Mouse (Mus musculus) embryonic stem cell, embryonic (primary cell): ENCODE data around the gene Scg3.
"Not testable (repeated sequence)": the region's sequence is repeated elsewhere in the genome, so short reads cannot be mapped to it uniquely, and the experiment has no call there.

Experiments
- CTCF ChIA-PET, 4 experiments: fragments of 300-600 bp in 2 of 4; fragments of 350-600 bp in 2 of 4; sonication (Branson Sonifier 250); formaldehyde crosslinking; loops; one replicate each; lab custom pipeline; 2022; ENCODE audit warnings: inconsistent platforms in 2 of 4; lab: Charles Lee
- POLR2A ChIA-PET, 4 experiments: fragments of 300-600 bp in 2 of 4; fragments of 350-600 bp in 2 of 4; sonication (Branson Sonifier 250); formaldehyde crosslinking; loops; one replicate each; lab custom pipeline; 2022; ENCODE audit warnings: antibody characterized with exemption in 4 of 4, inconsistent platforms in 1 of 4; lab: Charles Lee

The Scg3 gene

DNA sequence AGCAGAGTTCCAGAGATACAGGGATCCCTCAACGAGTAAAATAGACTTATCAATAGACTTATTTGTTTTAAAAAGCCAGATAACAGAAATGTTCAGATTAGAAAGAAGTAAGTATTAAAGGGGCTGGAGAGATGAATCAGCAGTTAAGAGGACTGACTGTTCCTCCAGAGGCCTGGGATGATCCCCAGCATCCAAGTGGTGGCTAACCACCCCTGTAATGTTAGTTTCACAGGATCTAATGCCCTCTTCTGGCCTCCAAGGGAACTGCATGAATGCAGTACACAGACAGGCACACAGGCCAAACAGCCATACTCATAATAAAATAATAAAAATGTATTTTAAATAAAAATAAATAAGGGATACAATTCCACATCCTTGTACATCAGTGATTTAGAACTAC is 51.0 kb downstream of the Scg3 start:
- POLR2A ChIA-PET = no interaction called here
- CTCF ChIA-PET = interaction anchor here in 2 of 4 experiments (0.6 to 1.3 kb wide), 2 partner anchors 39 to 105 kb away, joined by 3 to 4 read pairs; no protein-coding TSS in a partner anchor

DNA sequence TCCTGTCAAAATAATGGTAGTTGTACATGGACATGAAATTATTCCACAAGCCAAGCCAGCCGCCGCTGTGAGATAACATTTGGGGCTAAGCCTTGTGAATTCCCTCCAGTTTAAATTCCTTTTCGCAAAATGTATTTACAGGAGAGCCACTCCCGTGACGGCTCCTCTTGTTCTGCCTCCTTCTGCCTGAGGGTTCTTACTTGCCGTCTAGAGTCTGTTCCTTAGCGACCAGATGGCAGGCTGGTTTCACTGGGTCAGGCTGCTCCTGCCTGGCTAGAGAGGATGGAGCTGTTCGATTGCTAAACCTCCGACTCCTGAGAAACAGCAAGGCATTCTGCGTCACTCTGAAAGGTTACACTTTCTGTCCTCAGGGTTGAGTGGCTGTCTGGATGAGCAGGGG is 51.7 kb downstream of the Scg3 start:
- CTCF ChIA-PET = interaction anchor here in 1 of 4 experiments (1.3 kb wide), 1 partner anchor 104 kb away, joined by 4 read pairs; no protein-coding TSS in a partner anchor
- POLR2A ChIA-PET = no interaction called here

DNA sequence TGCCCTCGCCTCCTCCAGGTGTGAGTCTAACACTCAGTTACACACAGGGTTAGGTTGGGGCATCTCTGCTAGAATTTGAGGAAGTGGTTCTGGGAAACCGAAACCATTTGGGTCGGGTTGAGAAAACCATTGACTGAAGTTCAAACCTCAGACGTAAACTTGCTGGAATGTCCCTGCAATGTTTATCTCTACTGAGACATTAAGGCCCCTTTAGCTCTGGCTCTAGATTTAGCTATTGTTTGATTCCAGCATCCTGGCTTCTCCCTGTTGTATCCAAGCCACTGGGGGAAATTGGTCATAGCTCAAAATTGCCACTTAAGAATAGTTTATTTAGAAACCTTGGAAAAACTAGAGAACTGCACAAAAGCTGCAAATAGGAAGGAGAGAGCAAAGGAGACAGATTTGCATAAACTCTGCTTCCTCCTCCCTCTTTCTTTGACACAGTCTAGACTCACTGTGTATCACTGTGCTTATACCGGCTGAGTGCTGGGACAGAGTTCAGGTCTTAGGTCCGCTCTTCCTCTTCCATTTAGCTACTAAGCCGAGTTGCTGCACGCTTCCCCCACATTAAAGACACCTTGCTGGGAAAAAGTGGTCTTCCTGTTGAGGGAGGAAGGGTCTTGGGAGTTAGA is 52.9 kb downstream of the Scg3 start:
- ChIA-PET POLR2A (no interaction called here), CTCF (interaction anchor here in 1 of 4 experiments (1.1 kb wide), 1 partner anchor 12 kb away, joined by 3 read pairs; no protein-coding TSS in a partner anchor)

DNA sequence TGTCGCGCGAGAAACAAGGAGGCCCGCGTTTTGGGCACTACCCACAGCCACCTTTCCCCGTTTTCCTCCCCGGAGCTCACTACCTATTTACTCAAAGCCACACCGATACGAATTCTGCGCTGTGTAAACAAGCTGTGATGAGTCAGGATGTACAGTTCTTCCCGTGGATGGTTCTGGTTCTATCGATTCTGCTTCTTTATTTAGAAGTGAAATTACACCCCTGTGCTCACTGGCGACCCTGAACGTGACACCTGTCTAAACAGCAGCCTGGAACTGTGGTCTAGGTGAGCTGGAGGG is 57.6 kb downstream of the Scg3 start:
- ChIA-PET CTCF (interaction anchor here in 2 of 4 experiments (0.6 to 2.0 kb wide), 6 partner anchors 15 to 264 kb away, joined by 3 to 6 read pairs (median 4); partner anchors contain the start of genes Scg3 (in 1 of the 2) and Tmod2 (in 1 of the 2)), POLR2A (interaction anchor here (0.7 to 3.3 kb wide), 21 partner anchors 8 to 717 kb away, joined by 3 to 23 read pairs (median 5); partner anchors contain the start of genes Tmod2 (in 4 of the 4), Scg3 (in 1 of the 4) and Tmod3 (in 1 of the 4))

DNA sequence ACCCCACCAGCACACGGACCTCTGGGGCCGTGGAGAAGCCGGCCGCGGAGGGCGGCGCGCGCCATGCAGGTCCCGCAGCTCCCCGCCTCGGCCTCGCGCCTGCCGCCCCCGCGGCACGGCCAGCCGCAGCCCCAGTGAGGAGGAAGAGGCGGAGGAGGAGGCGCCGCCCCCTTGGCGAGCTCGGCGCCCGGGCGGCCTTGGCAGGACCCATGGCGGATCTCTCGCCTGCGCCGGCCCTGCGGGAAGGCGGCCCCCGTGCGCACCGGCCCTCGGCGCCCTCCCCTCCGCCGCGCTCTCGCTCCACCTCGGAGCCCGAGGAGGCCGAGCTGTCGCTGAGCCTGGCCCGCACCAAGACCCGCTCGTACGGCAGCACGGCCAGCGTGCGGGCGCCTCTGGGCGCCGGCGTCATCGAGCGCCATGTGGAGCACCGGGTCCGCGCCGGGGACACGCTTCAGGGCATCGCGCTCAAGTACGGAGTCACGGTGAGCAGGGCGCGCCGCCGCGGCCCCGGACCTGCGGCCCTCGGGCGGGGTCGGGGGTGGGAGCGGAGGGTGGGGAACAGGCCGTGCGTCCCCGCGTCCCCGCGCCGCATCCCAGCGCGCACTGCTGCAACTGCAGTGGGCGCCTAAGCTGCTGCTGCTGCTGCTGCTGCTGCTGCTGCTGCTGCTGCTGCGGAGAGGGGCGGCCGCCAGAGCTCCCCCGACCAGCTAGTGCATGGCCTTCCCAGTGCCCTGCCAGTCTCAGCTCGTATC is 58.1 kb downstream of the Scg3 start, which contains the start of gene Lysmd2:
Gene Lysmd2 (plus strand): TSS at position 186 of the 752 bp plus-strand sequence.
- ChIA-PET CTCF (interaction anchor here in 3 of 4 experiments (0.6 to 2.0 kb wide), 9 partner anchors 15 to 555 kb away, joined by 3 to 6 read pairs (median 3); partner anchors contain the start of genes Myo5a (in 1 of the 3), Scg3 (in 1 of the 3) and Tmod2 (in 1 of the 3)), POLR2A (interaction anchor here (0.6 to 3.3 kb wide), 30 partner anchors 9 to 717 kb away, joined by 3 to 23 read pairs (median 4); partner anchors contain the start of genes Tmod2 (in 4 of the 4), Leo1 (in 1 of the 4), Scg3 (in 1 of the 4) and Tmod3 (in 1 of the 4))

DNA sequence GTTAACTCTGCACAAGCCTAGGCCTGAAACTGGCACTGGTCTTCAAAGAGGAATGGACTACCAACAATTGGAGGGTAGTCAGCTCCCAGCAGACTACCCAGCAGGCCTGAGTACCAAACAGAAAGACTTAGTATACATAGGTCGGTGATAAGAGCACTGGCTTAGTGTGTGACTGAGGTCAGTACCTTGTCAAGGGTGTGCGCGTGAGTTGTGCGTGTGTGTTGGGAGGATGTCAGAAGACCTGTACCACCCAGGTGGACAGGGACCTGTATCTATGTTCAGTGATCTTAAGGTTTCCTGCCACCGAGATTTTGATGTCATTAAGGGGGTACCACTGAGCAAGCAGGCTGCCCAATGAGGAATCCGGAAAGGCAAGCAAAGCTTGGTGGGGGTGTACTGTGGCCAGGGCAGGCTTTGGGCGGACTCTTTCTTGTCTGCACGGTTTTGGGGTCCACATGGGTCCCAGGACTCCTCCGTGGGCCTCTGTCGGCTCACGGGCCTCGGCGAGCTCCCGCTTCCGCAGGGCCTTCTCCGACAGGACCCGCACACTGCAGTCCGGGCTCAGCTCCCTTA is 58.8 kb downstream of the Scg3 start:
- POLR2A ChIA-PET = interaction anchor here (0.6 to 3.3 kb wide), 23 partner anchors 9 to 716 kb away, joined by 3 to 23 read pairs (median 5); partner anchors contain the start of genes Tmod2 (in 4 of the 4), Leo1 (in 1 of the 4), Scg3 (in 1 of the 4) and Tmod3 (in 1 of the 4)
- CTCF ChIA-PET = interaction anchor here in 3 of 4 experiments (0.7 to 2.0 kb wide), 7 partner anchors 33 to 554 kb away, joined by 3 to 6 read pairs (median 4); partner anchors contain the start of gene Myo5a (in 1 of the 3)

DNA sequence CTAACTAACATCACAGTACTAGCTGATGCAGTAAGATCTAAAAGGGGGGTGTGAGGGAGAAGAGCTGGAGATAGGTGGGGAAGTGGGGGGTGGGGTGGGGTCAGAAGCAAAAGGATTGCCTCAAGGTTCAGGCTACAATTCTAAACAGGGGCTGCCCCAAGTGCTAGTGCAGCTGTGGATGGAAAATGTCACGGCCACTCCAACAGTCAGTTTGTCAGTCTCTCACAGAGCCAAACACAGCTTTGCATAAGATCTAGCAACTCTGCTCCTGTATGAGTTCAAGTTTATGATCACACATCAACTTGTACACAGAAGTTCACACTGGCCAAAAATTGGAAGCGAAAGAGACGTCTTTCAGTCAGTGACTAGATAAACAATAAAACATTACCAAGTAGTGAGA is 62.4 kb downstream of the Scg3 start:
- ChIA-PET POLR2A (interaction anchor here in 2 of 4 experiments (0.6 to 0.7 kb wide), 3 partner anchors 9 to 264 kb away, joined by 3 to 4 read pairs (median 3); no protein-coding TSS in a partner anchor), CTCF (no interaction called here)

DNA sequence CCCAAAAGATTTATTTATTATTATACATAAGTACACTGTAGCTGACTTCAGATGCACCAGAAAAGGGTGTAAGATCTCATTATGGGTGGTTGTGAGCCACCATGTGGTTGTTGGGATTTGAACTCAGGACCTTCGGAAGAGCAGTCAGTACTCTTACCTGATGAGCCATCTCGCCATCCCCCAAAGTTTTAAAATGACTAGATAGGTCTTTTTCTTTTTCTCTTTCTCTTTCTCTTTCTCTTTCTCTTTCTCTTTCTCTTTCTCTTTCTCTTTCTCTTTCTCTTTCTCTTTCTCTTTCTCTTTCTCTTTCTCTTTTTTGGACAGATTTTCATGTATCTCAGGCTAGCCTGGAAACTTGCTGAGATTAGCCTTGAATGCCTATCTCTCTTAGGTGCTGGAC is 64.1 kb downstream of the Scg3 start:
- CTCF ChIA-PET, POLR2A ChIA-PET: not testable (repeated sequence)

DNA sequence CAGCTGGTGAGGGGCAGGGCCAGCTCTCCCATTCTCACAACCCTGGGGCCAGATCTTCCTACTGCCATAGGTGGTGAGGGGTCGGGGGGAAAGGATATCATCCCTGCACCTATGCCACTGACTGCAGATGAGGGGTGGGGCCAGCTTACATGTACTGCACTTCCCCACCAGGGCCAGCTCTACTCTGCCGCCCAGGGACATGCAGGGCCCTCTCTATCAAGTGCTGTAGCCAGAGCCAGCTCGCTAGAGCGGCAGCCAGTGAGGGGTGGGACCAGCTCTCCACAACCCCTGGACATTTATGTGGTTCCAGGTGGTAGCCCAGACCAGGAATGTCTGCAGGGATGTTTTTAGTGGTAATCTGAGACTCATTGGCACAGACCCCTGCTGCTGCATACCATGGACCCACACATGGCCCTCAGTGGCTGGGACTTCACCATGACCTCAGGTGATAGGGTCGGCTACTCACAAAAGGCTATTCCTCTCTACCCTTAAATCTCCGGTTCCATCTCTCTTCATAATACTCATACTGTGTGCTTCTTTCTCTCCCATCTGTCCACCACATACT is 64.9 kb downstream of the Scg3 start:
- CTCF ChIA-PET = interaction anchor here in 2 of 4 experiments (0.8 to 1.0 kb wide), 2 partner anchors 12 to 37 kb away, joined by 3 read pairs; no protein-coding TSS in a partner anchor

DNA sequence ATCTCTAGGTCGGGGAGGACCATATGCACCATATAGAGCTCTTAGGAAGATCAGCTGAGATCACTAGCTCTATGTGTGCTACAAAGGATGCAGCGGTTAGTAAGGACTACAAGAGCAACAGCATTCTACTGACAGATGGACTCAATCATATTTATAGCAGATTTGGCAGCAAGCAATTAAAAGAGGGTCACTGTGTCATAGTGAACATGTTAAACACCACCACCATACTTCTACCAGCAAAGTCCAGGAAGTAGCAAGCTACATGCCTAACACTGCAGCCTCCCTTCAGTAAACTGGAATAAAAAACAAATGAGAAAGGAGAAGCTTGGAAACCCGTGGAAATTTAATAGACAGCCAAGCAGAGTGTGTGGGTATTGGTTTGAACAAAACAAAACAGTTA is 67.3 kb downstream of the Scg3 start:
- ChIA-PET CTCF (no interaction called here), POLR2A (interaction anchor here in 1 of 4 experiments (1.5 kb wide), 1 partner anchor 9 kb away, joined by 6 read pairs; the partner anchor contains the start of gene Lysmd2)

More for the DNA sequence above, 64.9 kb downstream of the Scg3 start:
- POLR2A ChIA-PET = no interaction called here

DNA sequence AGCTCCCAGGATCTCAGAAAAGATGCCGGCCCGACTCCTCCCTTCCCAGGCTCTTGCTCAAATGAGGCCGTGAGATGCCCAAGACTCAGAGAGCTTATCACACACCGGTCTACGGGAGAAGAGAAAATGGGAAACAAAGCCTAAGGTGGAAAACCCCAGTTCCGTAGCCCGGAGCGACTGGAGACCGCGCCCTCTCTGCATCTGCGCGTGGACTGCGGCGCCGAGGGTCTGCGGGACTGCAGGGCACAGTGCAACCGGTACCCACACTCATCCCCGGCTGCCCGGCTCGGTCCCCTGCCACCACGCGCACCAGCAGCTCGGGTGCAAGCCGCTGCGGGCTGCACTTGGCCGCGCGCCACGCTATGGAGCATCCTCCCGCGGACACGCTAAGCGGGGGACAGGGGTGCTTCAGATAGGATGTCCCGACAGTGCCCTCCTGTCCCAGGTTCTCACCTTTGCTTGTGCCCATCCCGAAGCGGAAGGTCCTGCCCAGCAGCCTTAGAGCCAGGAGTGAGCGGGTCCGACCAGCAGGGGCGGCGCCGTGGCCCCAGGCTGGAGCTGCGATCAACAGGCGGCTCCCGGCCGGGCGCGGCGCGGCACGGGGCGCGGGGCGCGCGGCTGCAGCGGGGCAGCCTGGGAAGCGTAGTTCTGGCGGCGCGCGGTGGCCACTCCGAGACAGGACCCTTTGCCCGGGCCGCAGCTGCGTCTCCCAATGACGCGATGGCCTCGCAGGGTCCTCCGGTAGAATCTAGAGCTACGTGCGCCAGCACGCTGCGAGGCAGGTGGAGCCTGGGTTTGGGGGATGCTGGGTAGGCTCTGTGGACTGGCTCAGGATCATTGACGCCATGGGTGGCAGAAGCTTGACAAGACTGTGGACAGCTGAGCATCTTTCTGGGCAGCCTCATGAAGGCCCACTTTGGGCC is 73.0 kb downstream of the Scg3 start, which contains the start of gene Tmod2:
Gene Tmod2 (minus strand): TSS at position 755 of the 923 bp plus-strand sequence.
- POLR2A ChIA-PET = interaction anchor here (0.6 to 2.7 kb wide), 12 partner anchors 12 to 956 kb away, joined by 3 to 23 read pairs (median 4); partner anchors contain the start of genes Lysmd2 (in 4 of the 4) and Scg3 (in 1 of the 4)
- CTCF ChIA-PET = interaction anchor here (0.5 to 1.5 kb wide), 6 partner anchors 15 to 566 kb away, joined by 3 to 8 read pairs (median 3); no protein-coding TSS in a partner anchor

DNA sequence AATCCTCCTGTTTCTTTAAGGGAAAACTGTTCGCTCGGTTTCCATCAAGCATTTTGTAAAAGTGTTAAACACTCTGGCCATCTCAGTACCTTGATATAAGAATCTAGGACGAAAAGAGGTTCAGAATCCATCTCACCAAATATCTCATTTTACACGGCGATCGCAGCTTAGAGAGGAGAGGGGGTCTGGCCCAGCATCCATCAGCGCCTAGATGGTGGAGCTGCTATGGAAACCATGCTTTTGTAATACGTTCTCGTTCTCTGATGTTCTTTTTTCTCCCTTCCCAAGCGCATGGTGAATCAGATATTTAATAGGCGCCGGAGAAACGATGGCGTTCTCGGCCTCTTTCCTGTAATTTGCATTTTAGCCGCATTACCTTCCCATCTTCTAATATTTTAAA is 73.9 kb downstream of the Scg3 start:
- POLR2A ChIA-PET = interaction anchor here (0.6 to 2.7 kb wide), 6 partner anchors 14 to 955 kb away, joined by 3 to 23 read pairs (median 6); partner anchors contain the start of gene Lysmd2 (in 2 of the 4)
- CTCF ChIA-PET = no interaction called here

DNA sequence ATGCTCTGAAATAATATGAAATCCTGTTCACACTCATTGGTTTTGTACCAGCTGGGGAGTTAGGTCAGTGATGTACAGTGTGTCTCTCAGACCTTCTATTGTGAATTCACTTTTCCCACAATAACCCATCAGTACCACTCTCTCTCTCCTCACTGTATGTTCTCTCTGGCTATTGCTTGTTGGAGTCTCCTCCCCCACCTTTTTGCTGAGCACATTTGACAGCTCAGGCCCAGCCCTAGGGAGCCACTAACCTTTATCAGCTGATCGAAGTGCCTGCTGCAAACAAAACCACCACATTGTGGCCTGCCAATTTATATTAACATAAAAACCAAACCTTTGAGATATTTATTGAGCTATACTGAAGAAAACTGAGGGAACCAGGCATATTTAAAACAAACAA is 74.4 kb downstream of the Scg3 start:
- POLR2A ChIA-PET = interaction anchor here in 2 of 4 experiments (2.1 to 2.7 kb wide), 2 partner anchors 16 kb away, joined by 19 to 23 read pairs; partner anchors contain the start of gene Lysmd2 (in 2 of the 2)
- CTCF ChIA-PET = interaction anchor here in 1 of 4 experiments (0.9 kb wide), 1 partner anchor 81 kb away, joined by 3 read pairs; no protein-coding TSS in a partner anchor

DNA sequence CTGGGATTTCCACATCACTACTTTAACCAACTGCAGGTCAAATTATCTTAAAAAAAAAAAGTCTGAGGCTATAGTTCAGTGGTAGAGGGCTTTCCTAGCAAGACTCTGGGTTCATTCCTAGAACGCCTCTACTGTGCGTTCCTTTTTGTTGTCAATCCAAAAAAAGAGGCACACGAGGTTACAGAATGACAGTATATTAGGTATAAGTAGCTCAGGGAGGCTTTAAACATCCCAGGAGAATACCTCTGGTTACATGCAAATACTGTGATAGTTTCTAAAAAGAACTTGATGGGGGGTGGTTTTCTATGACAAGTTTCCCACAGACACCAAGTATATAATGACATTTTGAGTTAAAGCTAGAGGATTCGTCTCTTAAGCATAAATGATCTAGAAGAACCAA is 76.4 kb downstream of the Scg3 start:
- CTCF ChIA-PET = interaction anchor here in 2 of 4 experiments (0.6 to 0.7 kb wide), 3 partner anchors 157 to 1173 kb away, joined by 3 to 6 read pairs (median 5); no protein-coding TSS in a partner anchor

DNA sequence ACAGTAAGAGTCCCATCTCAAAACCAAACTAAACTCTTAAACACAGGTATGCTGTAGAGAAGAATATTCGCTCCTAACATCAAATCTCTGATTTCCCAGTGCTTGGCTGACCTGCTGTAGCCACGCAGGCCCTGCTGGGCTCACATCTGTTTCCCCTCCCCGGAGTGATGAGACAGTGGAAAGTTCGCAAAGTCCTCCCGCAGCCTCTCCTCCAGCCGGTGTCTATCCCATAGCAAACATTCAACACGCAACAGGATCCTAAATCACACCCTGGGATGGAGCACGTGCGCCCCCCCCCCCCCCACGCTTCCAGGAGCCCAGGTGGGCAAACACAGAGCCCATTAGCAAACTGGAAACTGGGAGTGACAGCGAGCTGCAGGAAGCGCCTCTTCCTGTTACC is 82.3 kb downstream of the Scg3 start:
- CTCF ChIA-PET = no interaction called here
- POLR2A ChIA-PET = interaction anchor here in 1 of 4 experiments (0.6 kb wide), 2 partner anchors 38 to 44 kb away, joined by 3 to 4 read pairs; no protein-coding TSS in a partner anchor

More for the DNA sequence above, 76.4 kb downstream of the Scg3 start:
- POLR2A ChIA-PET = interaction anchor here in 3 of 4 experiments (0.6 to 1.2 kb wide), 6 partner anchors 25 to 1370 kb away, joined by 3 to 6 read pairs (median 3); no protein-coding TSS in a partner anchor

DNA sequence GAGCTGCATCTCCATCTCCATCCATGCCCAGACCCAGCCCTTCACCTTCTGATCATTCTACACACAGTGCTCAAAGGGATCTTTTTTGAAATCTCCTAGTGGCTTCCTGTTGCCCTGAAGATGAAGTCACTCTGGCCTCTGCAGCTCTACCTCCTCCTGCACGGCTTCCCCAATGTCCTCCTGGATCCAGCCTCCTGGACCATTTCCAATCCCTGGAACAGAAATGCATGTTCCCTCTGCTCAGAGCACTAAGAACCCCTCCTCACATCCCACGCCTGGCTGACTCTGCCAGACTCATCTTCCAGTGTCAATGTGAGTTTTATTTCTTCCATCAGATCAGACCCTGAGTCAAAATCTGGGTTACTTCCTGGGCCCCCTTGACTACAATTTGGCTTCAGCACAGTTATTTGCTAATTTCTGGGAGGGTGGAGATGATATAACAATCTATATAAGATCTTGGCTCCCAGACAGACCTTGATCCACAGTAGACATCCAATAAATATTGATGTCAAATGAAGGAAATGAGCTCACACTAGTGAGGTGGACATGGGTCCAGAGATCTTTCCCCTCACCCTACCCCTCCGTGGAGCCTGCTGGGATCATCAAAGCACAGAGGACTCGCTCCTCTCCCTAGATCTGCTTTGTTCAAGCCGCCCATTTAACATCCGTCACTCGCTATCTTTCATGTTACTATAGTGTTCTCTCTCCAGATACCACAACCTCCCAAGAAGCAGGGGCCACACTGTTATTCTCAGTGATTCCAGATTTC is 83.5 kb downstream of the Scg3 start:
- CTCF ChIA-PET = no interaction called here
- POLR2A ChIA-PET = no interaction called here
